Mouse (Mus musculus): Measurements from ENCODE around the gene Gm12184. TPM values are rescaled to one million over a fixed set of nuclear protein-coding genes. Genes with fewer than 3 reads are reported as not detected.

Gm12184 gene
- polyA plus RNA-seq, 1 experiment from 2014 or later, result 1.8 TPM

DNA sequence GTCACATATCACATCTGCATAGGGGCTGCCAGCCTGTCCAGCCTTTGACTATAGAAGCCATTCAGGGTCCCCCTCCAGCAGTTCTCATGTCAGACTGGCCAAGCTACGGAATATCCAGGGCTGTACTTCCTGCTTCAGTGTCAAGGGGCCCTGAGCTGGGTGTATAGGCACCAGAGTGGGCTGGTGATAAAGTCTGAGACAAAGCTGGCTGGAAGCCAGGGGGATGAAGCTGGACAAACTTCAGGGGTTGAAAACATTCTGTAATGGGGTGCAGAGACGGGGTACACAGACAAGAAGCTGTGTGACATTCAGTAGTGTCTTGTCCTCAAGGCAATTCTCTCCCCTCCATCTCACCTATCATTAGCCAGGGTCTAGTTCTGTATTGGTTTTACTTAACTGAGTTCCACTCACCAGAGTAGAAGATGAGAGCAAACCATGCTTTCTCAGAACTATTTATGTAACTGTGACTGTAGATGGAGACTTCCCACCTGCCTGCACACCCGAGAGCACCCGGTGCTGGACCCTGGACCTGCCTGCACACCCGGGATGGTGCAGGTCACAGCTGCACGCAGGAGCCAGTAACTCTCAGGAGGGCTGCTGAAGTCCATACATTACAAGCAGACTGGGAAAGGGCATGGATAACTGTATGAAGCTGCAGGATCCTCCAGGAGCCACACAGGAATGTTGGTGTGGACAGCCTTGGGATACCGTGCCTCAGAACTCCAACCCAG is 43.1 kb upstream of the Gm12184 start:
- no peaks in the 10 kb centered on the region for H3K9me3 ChIP-seq (replicated peaks; ENCODE audit: control insufficient read depth, low read length, poor library complexity, severe bottlenecking)
- H3K27ac ChIP-seq (ENCODE audit: low read length), result no peak overlapping the region
- H3K4me3 ChIP-seq (ENCODE audit: low read depth, low read length), result no peak overlapping the region
- no peak overlapping the region for H3K9ac ChIP-seq (ENCODE audit: low read depth, low read length)
- H3K27me3 ChIP-seq (ENCODE audit: control insufficient read depth, insufficient read depth, low read depth, low read length), result no peaks in the 10 kb centered on the region; the same call in 1 of the 2 replicates
- no peak for ATAC-seq
- WGBS, result 76% methylated on average over 7 of the region's 7 CpGs
- peaks cover 8% of the 10 kb centered on the region; the same call in 1 of the 2 replicates for H3K4me1 ChIP-seq (ENCODE audit: control insufficient read depth, insufficient read depth, low read length)
- no peak overlapping the region for H3K4me2 ChIP-seq (ENCODE audit: low read length)
- H3K36me3 ChIP-seq (ENCODE audit: control insufficient read depth, insufficient read depth, low read length), result no peaks in the 10 kb centered on the region

DNA sequence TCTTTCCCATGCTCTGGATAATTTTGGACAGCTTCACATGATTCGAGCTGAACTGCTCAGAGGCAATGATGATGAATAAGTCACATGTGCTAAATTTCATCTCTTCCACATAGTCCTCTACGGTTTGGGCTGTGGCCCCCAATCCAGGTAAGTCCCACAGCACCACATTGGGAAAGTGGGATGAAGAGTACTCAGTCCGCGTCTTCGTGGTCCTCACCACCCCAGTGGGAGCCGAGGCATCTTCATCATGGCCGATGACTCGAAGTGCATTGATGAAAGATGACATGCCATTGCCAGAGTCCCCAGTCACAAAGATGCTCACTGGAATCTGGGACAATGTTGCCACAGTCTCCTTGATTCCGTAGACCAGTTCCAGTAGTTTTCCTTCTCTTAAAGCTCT is 40.0 kb upstream of the Gm12184 start:
- WGBS, result 95% methylated on average over 9 of the region's 9 CpGs
- Histone ChIP-seq H3K27me3 (ENCODE audit: control insufficient read depth, insufficient read depth, low read depth, low read length) (no peaks in the 10 kb centered on the region; the same call in 1 of the 2 replicates), H3K9me3 (replicated peaks; ENCODE audit: control insufficient read depth, low read length, poor library complexity, severe bottlenecking) (no peaks in the 10 kb centered on the region), H3K4me3 (ENCODE audit: low read depth, low read length) (no peak overlapping the region), H3K36me3 (ENCODE audit: control insufficient read depth, insufficient read depth, low read length) (no peaks in the 10 kb centered on the region), H3K9ac (ENCODE audit: low read depth, low read length) (no peak overlapping the region), H3K4me1 (ENCODE audit: control insufficient read depth, insufficient read depth, low read length) (peaks cover 6% of the 10 kb centered on the region; the same call in 1 of the 2 replicates), H3K4me2 (ENCODE audit: low read length) (no peak overlapping the region), H3K27ac (ENCODE audit: low read length) (no peak overlapping the region)
- no peak for ATAC-seq

DNA sequence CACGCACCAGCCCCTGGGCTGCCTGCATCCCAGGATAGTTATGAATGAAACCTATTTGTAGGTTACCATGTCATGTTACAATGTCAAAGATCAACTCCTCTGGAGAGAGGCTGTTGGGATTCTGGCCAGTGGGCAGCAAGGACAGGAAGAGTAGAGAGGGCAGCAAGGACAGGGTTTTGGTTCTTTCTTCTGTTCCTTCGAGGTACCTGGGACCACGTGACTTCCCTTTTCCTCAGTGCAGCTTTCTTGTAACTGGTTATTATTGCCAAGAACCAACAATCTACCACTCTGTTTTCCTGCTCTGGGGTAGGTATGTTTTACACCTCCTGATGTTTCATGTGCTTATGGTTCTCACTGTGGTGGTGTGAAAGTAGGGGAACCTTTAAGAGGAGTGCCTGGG is 37.4 kb upstream of the Gm12184 start:
- Histone ChIP-seq H3K4me1 (ENCODE audit: control insufficient read depth, insufficient read depth, low read length) (peaks cover 2% of the 10 kb centered on the region; the same call in 1 of the 2 replicates), H3K27me3 (ENCODE audit: control insufficient read depth, insufficient read depth, low read depth, low read length) (no peaks in the 10 kb centered on the region), H3K4me2 (ENCODE audit: low read length) (no peak overlapping the region), H3K27ac (ENCODE audit: low read length) (no peak overlapping the region), H3K9ac (ENCODE audit: low read depth, low read length) (no peak overlapping the region), H3K9me3 (replicated peaks; ENCODE audit: control insufficient read depth, low read length, poor library complexity, severe bottlenecking) (no peaks in the 10 kb centered on the region), H3K4me3 (ENCODE audit: low read depth, low read length) (no peak overlapping the region), H3K36me3 (ENCODE audit: control insufficient read depth, insufficient read depth, low read length) (no peaks in the 10 kb centered on the region)
- WGBS, result 92% methylated on average over 3 of the region's 3 CpGs
- ATAC-seq, result no peak

DNA sequence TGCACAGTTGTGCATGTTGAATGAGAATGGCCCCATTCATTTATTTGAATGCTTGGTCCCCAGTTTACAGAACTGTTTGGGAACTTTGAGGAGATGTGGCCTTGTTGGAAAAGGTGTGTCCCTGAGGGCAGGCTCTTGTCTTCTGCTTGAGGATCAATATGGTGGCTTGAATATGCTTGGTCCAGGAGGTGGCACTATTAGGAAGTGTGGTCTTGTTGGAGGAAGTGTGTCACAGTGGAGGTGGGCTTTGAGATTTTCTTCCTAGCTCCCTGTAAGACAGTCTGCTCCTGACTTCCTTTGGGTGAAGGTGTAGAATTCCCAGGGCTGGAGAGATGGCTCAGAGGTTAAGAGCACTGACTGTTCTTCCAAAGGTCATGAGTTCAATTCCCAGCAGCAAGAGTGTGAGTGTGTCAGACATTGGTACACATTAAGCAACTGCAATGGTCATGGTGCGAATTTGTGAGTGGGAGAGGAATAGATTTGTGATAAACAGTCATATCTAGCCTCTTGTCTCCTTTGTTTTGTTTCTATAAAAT is 36.4 kb upstream of the Gm12184 start:
- no peak for ATAC-seq
- Histone ChIP-seq H3K9me3 (replicated peaks; ENCODE audit: control insufficient read depth, low read length, poor library complexity, severe bottlenecking) (no peaks in the 10 kb centered on the region), H3K27me3 (ENCODE audit: control insufficient read depth, insufficient read depth, low read depth, low read length) (no peaks in the 10 kb centered on the region), H3K4me2 (ENCODE audit: low read length) (no peak overlapping the region), H3K27ac (ENCODE audit: low read length) (no peak overlapping the region), H3K4me1 (ENCODE audit: control insufficient read depth, insufficient read depth, low read length) (peaks cover 8% of the 10 kb centered on the region; the same call in 1 of the 2 replicates), H3K9ac (ENCODE audit: low read depth, low read length) (no peak overlapping the region), H3K4me3 (ENCODE audit: low read depth, low read length) (no peak overlapping the region), H3K36me3 (ENCODE audit: control insufficient read depth, insufficient read depth, low read length) (no peaks in the 10 kb centered on the region)
- WGBS, result 80% methylated on average over 1 of the region's 1 CpGs

DNA sequence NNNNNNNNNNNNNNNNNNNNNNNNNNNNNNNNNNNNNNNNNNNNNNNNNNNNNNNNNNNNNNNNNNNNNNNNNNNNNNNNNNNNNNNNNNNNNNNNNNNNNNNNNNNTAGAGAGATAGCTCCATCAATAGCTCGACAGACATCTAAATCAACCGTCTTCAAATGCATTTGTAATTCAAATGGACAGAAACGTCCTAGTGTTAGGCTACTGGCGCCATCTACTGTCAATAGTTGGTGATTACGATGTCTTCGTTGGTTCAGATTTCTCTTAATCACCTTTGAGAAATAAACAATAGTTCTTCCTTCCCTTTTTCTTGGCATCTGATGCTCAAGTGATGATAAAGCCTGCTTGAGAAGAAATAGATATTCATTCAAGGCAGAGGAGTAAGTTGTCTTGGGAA is 32.6 kb upstream of the Gm12184 start:
- Histone ChIP-seq H3K9me3 (replicated peaks; ENCODE audit: control insufficient read depth, low read length, poor library complexity, severe bottlenecking) (no peaks in the 10 kb centered on the region), H3K4me2 (ENCODE audit: low read length) (peak overlapping the region; percentile 75), H3K4me3 (ENCODE audit: low read depth, low read length) (peak overlapping the region; percentile 49), H3K9ac (ENCODE audit: low read depth, low read length) (peak overlapping the region; percentile 52), H3K27me3 (ENCODE audit: control insufficient read depth, insufficient read depth, low read depth, low read length) (no peaks in the 10 kb centered on the region), H3K4me1 (ENCODE audit: control insufficient read depth, insufficient read depth, low read length) (peaks cover 16% of the 10 kb centered on the region), H3K27ac (ENCODE audit: low read length) (no peak overlapping the region), H3K36me3 (ENCODE audit: control insufficient read depth, insufficient read depth, low read length) (no peaks in the 10 kb centered on the region)
- under 1% methylated on average over 6 of the region's 6 CpGs for WGBS
- ATAC-seq, result no peak

DNA sequence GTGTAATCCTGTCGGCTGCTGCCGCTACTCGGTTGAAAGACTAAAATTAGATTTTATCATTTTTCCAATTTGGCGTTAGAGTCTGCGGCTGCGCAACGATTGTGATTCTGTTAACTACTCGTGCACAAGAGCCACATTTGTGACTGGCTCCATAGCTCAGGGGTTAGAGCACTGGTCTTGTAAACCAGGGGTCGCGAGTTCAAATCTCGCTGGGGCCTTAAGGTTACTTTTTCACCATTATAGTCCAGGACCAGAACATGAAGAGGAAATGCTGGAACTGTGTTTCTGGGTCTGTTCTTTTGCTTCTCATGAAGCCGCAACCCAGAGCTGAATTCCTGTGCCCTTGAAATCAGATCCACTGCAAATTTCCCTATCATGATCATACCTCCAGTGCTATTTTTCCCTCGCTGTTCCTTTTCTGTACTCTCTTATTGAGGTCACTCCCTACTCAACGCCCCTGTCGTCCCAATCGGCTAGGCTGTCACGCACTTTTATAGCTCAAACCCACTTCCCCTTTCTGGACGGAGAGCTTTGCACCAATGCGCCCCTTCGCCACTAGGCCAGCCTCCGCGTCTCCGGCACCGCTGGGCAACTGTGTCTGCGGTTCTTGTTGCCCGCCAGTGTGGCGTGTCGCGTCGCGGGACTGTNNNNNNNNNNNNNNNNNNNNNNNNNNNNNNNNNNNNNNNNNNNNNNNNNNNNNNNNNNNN is 27.2 kb upstream of the Gm12184 start:
- ATAC-seq, result peak; percentile 69
- Histone ChIP-seq H3K9ac (ENCODE audit: low read depth, low read length) (peak overlapping the region; percentile 65), H3K27ac (ENCODE audit: low read length) (peak overlapping the region; percentile 70), H3K27me3 (ENCODE audit: control insufficient read depth, insufficient read depth, low read depth, low read length) (no peaks in the 10 kb centered on the region), H3K9me3 (replicated peaks; ENCODE audit: control insufficient read depth, low read length, poor library complexity, severe bottlenecking) (no peaks in the 10 kb centered on the region), H3K4me2 (ENCODE audit: low read length) (peak overlapping the region; percentile 95), H3K4me1 (ENCODE audit: control insufficient read depth, insufficient read depth, low read length) (peaks cover 26% of the 10 kb centered on the region), H3K4me3 (ENCODE audit: low read depth, low read length) (peak overlapping the region; percentile 63), H3K36me3 (ENCODE audit: control insufficient read depth, insufficient read depth, low read length) (no peaks in the 10 kb centered on the region)
- under 1% methylated on average over 31 of the region's 31 CpGs for WGBS

DNA sequence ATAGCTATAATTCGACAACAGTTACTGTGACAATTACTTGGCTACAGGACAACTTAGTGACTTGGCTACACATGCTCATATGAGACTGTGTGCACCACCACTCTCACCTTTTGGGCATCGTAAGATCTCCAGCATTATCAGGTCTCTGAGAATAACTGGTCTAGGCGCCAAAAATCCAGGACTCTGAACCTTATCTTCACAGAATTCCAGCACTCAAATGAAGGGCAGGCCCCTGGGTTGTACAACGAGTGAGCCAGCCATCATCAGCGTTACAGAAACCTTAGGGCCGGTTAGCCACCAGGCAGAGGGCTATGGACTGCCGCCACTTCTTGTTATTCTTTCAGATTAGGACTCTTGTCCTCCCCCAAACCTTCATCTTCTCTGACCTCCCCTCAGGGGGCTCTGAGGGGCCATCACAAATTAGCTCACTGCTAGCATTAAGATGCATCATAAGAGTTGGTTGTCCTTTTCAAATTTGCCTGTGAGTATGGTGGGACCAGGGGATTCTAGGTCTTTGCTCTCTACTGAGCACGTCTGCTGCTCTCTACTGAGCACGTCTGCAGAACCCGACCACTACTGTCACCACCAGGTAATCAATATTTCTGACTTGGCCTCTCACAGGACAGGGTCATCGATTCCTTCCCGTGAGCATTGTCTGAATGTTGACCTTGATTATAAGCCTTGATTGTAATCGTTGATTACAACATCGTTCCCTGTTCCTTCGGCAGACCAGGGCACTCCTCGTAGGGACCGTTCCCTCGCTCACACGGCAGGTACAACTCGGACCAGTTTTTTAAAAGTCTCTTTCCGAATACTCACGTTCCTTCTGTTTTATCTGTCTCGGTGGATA is 26.4 kb upstream of the Gm12184 start:
- Histone ChIP-seq H3K36me3 (ENCODE audit: control insufficient read depth, insufficient read depth, low read length) (no peaks in the 10 kb centered on the region), H3K4me2 (ENCODE audit: low read length) (peak overlapping the region; percentile 95), H3K4me3 (ENCODE audit: low read depth, low read length) (peak overlapping the region; percentile 63), H3K27me3 (ENCODE audit: control insufficient read depth, insufficient read depth, low read depth, low read length) (no peaks in the 10 kb centered on the region), H3K4me1 (ENCODE audit: control insufficient read depth, insufficient read depth, low read length) (peaks cover 21% of the 10 kb centered on the region), H3K27ac (ENCODE audit: low read length) (peak overlapping the region; percentile 70), H3K9me3 (replicated peaks; ENCODE audit: control insufficient read depth, low read length, poor library complexity, severe bottlenecking) (no peaks in the 10 kb centered on the region), H3K9ac (ENCODE audit: low read depth, low read length) (peak overlapping the region; percentile 65)
- WGBS, result 8% methylated on average over 23 of the region's 23 CpGs
- peak; percentile 43 for ATAC-seq

DNA sequence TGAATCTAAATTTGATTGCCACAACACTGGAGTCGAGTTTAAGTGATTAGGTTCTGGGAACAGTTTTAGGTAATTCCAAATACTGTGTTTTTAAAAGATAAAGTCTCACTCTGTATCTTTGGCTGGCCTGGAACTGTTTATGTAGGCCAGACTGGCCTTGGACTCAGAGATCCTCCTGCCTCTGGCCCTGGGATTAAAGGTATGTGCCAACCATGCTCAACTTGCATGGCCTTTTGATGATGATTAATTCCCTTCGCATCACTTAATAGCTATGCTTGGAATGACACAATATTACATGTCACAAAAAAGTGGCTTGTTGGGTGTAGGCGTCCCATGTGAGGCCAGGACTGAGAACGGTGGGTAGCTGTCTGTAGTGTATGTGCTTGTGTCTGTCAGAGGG is 25.7 kb upstream of the Gm12184 start:
- Histone ChIP-seq H3K9me3 (replicated peaks; ENCODE audit: control insufficient read depth, low read length, poor library complexity, severe bottlenecking) (no peaks in the 10 kb centered on the region), H3K27ac (ENCODE audit: low read length) (peak overlapping the region; percentile 70; the same call in 1 of the 2 replicates), H3K36me3 (ENCODE audit: control insufficient read depth, insufficient read depth, low read length) (no peaks in the 10 kb centered on the region), H3K27me3 (ENCODE audit: control insufficient read depth, insufficient read depth, low read depth, low read length) (no peaks in the 10 kb centered on the region), H3K4me1 (ENCODE audit: control insufficient read depth, insufficient read depth, low read length) (peaks cover 21% of the 10 kb centered on the region), H3K9ac (ENCODE audit: low read depth, low read length) (peak overlapping the region; percentile 65; the same call in 1 of the 2 replicates), H3K4me3 (ENCODE audit: low read depth, low read length) (peak overlapping the region; percentile 63), H3K4me2 (ENCODE audit: low read length) (peak overlapping the region; percentile 95)
- no peak for ATAC-seq
- WGBS, result 76% methylated on average over 4 of the region's 4 CpGs
